Comparison of ENCODE assay signal across 12 mouse cellular contexts in genomic region chr7:101501675-101502074, GRCm38 (mm10).
DNase-seq lines count a peak whose midpoint lies in the region; ATAC-seq and TF ChIP-seq lines count a peak whose summit lies in the region.
"Had no signal": no experiment of that assay in that cellular context is flagged by ENCODE, and none has a peak within 500 bp of the region (broad histone marks: within the 10 kb centered on the region; RNA-seq: fewer than 3 reads in every experiment).

No protein-coding gene starts in this region.

- no peaks in the 10 kb centered on the region for H3K4me1 ChIP-seq in hindbrain, postnatal 0 days (ENCODE audit: insufficient read depth, low read length)
- H3K4me1 ChIP-seq in hindbrain, embryonic 14.5 days (replicated peaks; ENCODE audit: control insufficient read depth, insufficient read depth, low read length), result peaks cover 8% of the 10 kb centered on the region; the same call in 1 of the 2 replicates
- H3K4me1 ChIP-seq in spleen, adult 2 months (ENCODE audit: control insufficient read depth, insufficient read depth, insufficient read length), result peaks cover 7% of the 10 kb centered on the region; the same call in 1 of the 2 replicates
- H3K4me1 ChIP-seq in stomach, postnatal 0 days (replicated peaks; ENCODE audit: control insufficient read depth, insufficient read depth), result peaks cover 4% of the 10 kb centered on the region; the same call in 1 of the 2 replicates

- no peak overlapping the region for H3K27ac ChIP-seq in hindbrain, postnatal 0 days
- H3K27ac ChIP-seq in hindbrain, embryonic 14.5 days, result no peak overlapping the region
- H3K27ac ChIP-seq in spleen, adult 2 months (ENCODE audit: insufficient read depth, low read length), result no peak overlapping the region
- no peak overlapping the region for H3K27ac ChIP-seq in stomach, postnatal 0 days (replicated peaks)
- H3K27ac ChIP-seq: forebrain, embryonic 12.5 days; heart, embryonic 13.5 days had no signal

- WGBS in hindbrain, postnatal 0 days, result 77% methylated on average over 6 of the region's 6 CpGs
- WGBS in hindbrain, embryonic 14.5 days, result 70% methylated on average over 6 of the region's 6 CpGs
- 83% methylated on average over 6 of the region's 6 CpGs for WGBS in spleen, adult 2 months
- 59% methylated on average over 6 of the region's 6 CpGs for WGBS in stomach, postnatal 0 days

- no peak for ATAC-seq in hindbrain, postnatal 0 days
- no peak for ATAC-seq in hindbrain, embryonic 14.5 days (ENCODE audit: low FRiP score)
- ATAC-seq in stomach, postnatal 0 days (ENCODE audit: low FRiP score, low TSS enrichment), result no peak
- no peak for ATAC-seq in erythroid progenitor cell, adult 5-6 weeks (replicated peaks; ENCODE audit: low FRiP score, poor library complexity, severe bottlenecking)

- no peak for TF ChIP-seq POLR2A in spleen, adult 2 months (IDR thresholded peaks at IDR 0.05; ENCODE audit: low read depth, low read length)

- no peak for TF ChIP-seq EP300 in stomach, postnatal 0 days (optimal IDR thresholded peaks at IDR 0.05)

- no peak overlapping the region for H3K4me3 ChIP-seq in hindbrain, postnatal 0 days (ENCODE audit: low read length)
- H3K4me3 ChIP-seq in hindbrain, embryonic 14.5 days (replicated peaks; ENCODE audit: low read length), result no peak overlapping the region
- H3K4me3 ChIP-seq in spleen, adult 2 months (ENCODE audit: extremely low read depth, insufficient read depth, insufficient read length), result no peak overlapping the region
- no peak overlapping the region for H3K4me3 ChIP-seq in stomach, postnatal 0 days (ENCODE audit: low read depth, low read length)
- H3K4me3 ChIP-seq: forebrain, embryonic 12.5 days; heart, embryonic 13.5 days had no signal

- TF ChIP-seq CTCF in hindbrain, postnatal 0 days (IDR thresholded peaks at IDR 0.05; ENCODE audit: low read depth), result peak; percentile 50
- TF ChIP-seq CTCF in spleen, adult 2 months (IDR thresholded peaks at IDR 0.05; ENCODE audit: extremely low read depth, insufficient read depth, insufficient read length, insufficient replicate concordance), result peak; percentile 39; the same call in 1 of the 2 replicates
- peak; percentile 59 for TF ChIP-seq CTCF in stomach, postnatal 0 days (IDR thresholded peaks at IDR 0.05; ENCODE audit: low read depth)

- 0 out of 2 replicates have a peak, but pooled peaks cover 9% of the 10 kb centered on the region for H3K27me3 ChIP-seq in hindbrain, postnatal 0 days (ENCODE audit: insufficient read depth, low read length)
- peaks cover 16% of the 10 kb centered on the region for H3K27me3 ChIP-seq in hindbrain, embryonic 14.5 days (ENCODE audit: control insufficient read depth, insufficient read depth, low read length)
- no peaks in the 10 kb centered on the region for H3K27me3 ChIP-seq in spleen, adult 2 months (ENCODE audit: control insufficient read depth, insufficient read depth, low read length)
- no peaks in the 10 kb centered on the region for H3K27me3 ChIP-seq in stomach, postnatal 0 days (ENCODE audit: control insufficient read depth, insufficient read depth, low read length)

- no peak overlapping the region for H3K9ac ChIP-seq in hindbrain, postnatal 0 days (replicated peaks; ENCODE audit: low read length)
- no peak overlapping the region for H3K9ac ChIP-seq in hindbrain, embryonic 14.5 days
- no peak overlapping the region for H3K9ac ChIP-seq in stomach, postnatal 0 days (ENCODE audit: low read length)
- H3K9ac ChIP-seq: forebrain, embryonic 12.5 days; heart, embryonic 13.5 days had no signal

- H3K4me2 ChIP-seq in hindbrain, postnatal 0 days (ENCODE audit: low read depth, low read length), result no peak overlapping the region
- no peak overlapping the region for H3K4me2 ChIP-seq in hindbrain, embryonic 14.5 days (replicated peaks)
- H3K4me2 ChIP-seq in stomach, postnatal 0 days (replicated peaks; ENCODE audit: low read depth), result no peak overlapping the region
- H3K4me2 ChIP-seq: forebrain, embryonic 12.5 days; heart, embryonic 13.5 days had no signal

- no peaks in the 10 kb centered on the region for H3K9me3 ChIP-seq in hindbrain, postnatal 0 days (ENCODE audit: low read length)
- peaks cover 5% of the 10 kb centered on the region; the same call in 1 of the 2 replicates for H3K9me3 ChIP-seq in hindbrain, embryonic 14.5 days (ENCODE audit: control insufficient read depth, low read length)
- H3K9me3 ChIP-seq in stomach, postnatal 0 days (ENCODE audit: control insufficient read depth, low read length), result no peaks in the 10 kb centered on the region
- H3K9me3 ChIP-seq: heart, embryonic 13.5 days had no signal

- H3K36me3 ChIP-seq in hindbrain, postnatal 0 days (ENCODE audit: insufficient read depth, low read length), result no peaks in the 10 kb centered on the region
- H3K36me3 ChIP-seq in hindbrain, embryonic 14.5 days (replicated peaks; ENCODE audit: control insufficient read depth, insufficient read depth), result no peaks in the 10 kb centered on the region
- H3K36me3 ChIP-seq in spleen, adult 2 months (ENCODE audit: control insufficient read depth, insufficient read depth, low read length), result peaks cover 2% of the 10 kb centered on the region
- no peaks in the 10 kb centered on the region for H3K36me3 ChIP-seq in stomach, postnatal 0 days (ENCODE audit: control insufficient read depth, insufficient read depth, low read length)
- H3K36me3 ChIP-seq: forebrain, embryonic 12.5 days; heart, embryonic 13.5 days had no signal

- no peak for DNase-seq in hindbrain, postnatal 0 days (ENCODE audit: low spot score)
- no peak for DNase-seq in hindbrain, embryonic 14.5 days (ENCODE audit: low spot score)
- no peak for DNase-seq in spleen, adult 2 months (ENCODE audit: low read depth in 1 of 2, low spot score in 2 of 2)
- no peak for DNase-seq in spleen, adult 12 weeks (ENCODE audit: low spot score)
- peak; percentile 90 for DNase-seq in R1 (ENCODE audit: low read depth, low spot score)
- DNase-seq in stomach, postnatal 0 days (ENCODE audit: low spot score), result no peak
- DNase-seq in left cerebral cortex, adult 9 months (ENCODE audit: low spot score in 2 of 2), result no peak
- DNase-seq: cerebellum, postnatal 36 days; kidney, adult 11 months had no signal
